Mouse (Mus musculus) forebrain, embryonic 14.5 days (tissue): ENCODE data around the gene 1600014C10Rik. TPM values are rescaled to one million over a fixed set of nuclear protein-coding genes. Genes with fewer than 3 reads are reported as not detected.

Experiments
- ATAC-seq: fragments of 200-750 bp; cut with Nextera tagmentation; 2 replicates; pipeline ENCODE4 v1.8.0; 2017; ENCODE audit warnings: mild to moderate bottlenecking, moderate library complexity
- DNase-seq: peaks from one replicate; pipeline ENCODE4 v3.0.0-alpha.2; 2015; ENCODE audit warnings: low spot score
- H3K27ac ChIP-seq: fragments of 300-500 bp; sonication (generic); 2 replicates; pipeline ENCODE4 v1.5.1; 2014; ENCODE audit warnings: low read depth, mild to moderate bottlenecking, control low read depth, low read length, moderate library complexity
- H3K27me3 ChIP-seq: fragments of 300-500 bp; sonication (generic); replicated peaks from 2 replicates; pipeline ENCODE4 v1.6.1; 2014; ENCODE audit warnings: low read length, control low read depth, mixed read lengths; ENCODE audit not compliant: control insufficient read depth, insufficient read depth
- H3K36me3 ChIP-seq: fragments of 300-500 bp; sonication (generic); 2 replicates; pipeline ENCODE4 v1.6.1; 2014; ENCODE audit warnings: low read length, control low read depth; ENCODE audit not compliant: control insufficient read depth, insufficient read depth
- H3K4me1 ChIP-seq: fragments of 300-500 bp; sonication (generic); 2 replicates; pipeline ENCODE4 v1.6.1; 2014; ENCODE audit warnings: antibody characterized with exemption, low read length, control low read depth; ENCODE audit not compliant: control insufficient read depth, insufficient read depth
- H3K4me2 ChIP-seq: fragments of 300-500 bp; sonication (generic); 2 replicates; pipeline ENCODE4 v1.6.1; 2014; ENCODE audit warnings: mild to moderate bottlenecking, control low read depth, low read length
- H3K4me3 ChIP-seq: fragments of 300-500 bp; sonication (generic); 2 replicates; pipeline ENCODE4 v1.5.1; 2014; ENCODE audit warnings: low read depth, low read length, control low read depth
- H3K9ac ChIP-seq: fragments of 300-500 bp; sonication (generic); 2 replicates; pipeline ENCODE4 v1.6.1; 2014; ENCODE audit warnings: mild to moderate bottlenecking, low read length, control low read depth, moderate library complexity
- H3K9me3 ChIP-seq: fragments of 300-500 bp; sonication (generic); replicated peaks from 2 replicates; pipeline ENCODE4 v1.6.1; 2016; ENCODE audit warnings: low read length, control low read depth, mixed read lengths; ENCODE audit not compliant: control insufficient read depth
- WGBS: fragments of 180-500 bp; shearing (Covaris S2); extraction: QIAGEN DNeasy Blood & Tissue Kit; methylation state at CpG from one replicate; pipeline ENCODE4 v1.1.7; 2014; 5-methylcytosine and 5-hydroxymethylcytosine counted together
- polyA plus RNA-seq: library from polyadenylated mRNA; unstranded; fragments of >200 nt; fragmentation: Nextera tagmentation; extraction: Ambion mirVana; gene quantifications from 2 replicates; pipeline ENCODE4 v1.2.1, GENCODE M21; 2014

Gene 1600014C10Rik
- polyA plus RNA-seq, 1 experiment from 2014 or later, result 18.4 TPM

DNA sequence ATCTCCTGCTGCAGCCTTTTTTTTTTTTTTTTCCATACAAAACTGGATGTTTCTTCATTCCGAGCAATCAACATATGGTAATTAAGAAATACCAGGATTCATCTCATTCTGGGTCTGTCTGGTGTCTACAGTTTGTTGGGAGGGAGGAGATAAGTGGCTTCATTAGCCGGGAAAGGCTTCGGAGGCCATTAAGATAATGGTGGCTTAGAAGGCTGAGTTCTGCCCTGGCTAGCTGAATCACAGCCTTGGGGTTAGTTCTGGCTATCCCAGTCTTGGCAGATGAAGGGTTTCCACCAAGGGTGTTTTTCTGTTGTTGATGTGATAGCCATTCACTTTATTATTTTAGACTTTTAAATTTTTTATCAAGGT, 18.3 kb downstream of the 1600014C10Rik start:
- ATAC-seq (peak; percentile 11; the same call in 1 of the 2 replicates), DNase-seq (no peak)
- WGBS, result 26% methylated on average over 3 of the region's 3 CpGs

DNA sequence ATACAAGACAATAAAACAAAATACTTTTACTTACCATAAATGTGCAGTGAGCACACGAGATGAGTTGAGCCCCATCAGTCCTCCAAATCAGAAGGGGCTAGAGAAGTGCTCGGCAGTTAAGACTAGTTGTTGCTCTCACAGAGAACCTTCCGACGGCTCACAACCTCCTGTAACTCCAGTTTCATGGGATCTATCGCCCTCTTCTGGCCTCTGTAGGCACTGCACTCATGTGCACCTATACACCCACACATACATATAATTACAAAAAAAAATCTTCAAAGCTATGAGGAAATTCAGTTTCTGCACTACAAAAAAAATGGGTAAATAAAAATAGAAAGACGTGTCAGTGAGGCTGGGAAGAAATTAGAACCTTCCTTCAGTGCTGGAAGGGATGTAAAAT, 21.3 kb downstream of the 1600014C10Rik start:
- no peak overlapping the region for H3K4me3 ChIP-seq
- no peaks in the 10 kb centered on the region for H3K27me3 ChIP-seq
- H3K36me3 ChIP-seq, result no peaks in the 10 kb centered on the region
- H3K9ac ChIP-seq, result no peak overlapping the region
- no peak for ATAC-seq
- H3K9me3 ChIP-seq, result no peaks in the 10 kb centered on the region
- H3K4me2 ChIP-seq, result no peak overlapping the region
- WGBS, result 89% methylated on average over 6 of the region's 6 CpGs
- no peak for DNase-seq
- peaks cover 3% of the 10 kb centered on the region; the same call in 1 of the 2 replicates for H3K4me1 ChIP-seq
- H3K27ac ChIP-seq, result no peak overlapping the region

More for the DNA sequence above, 18.3 kb downstream of the 1600014C10Rik start:
- H3K36me3 ChIP-seq, result no peaks in the 10 kb centered on the region
- H3K4me1 ChIP-seq, result peaks cover 3% of the 10 kb centered on the region; the same call in 1 of the 2 replicates
- no peak overlapping the region; the same call in 1 of the 2 replicates for H3K4me2 ChIP-seq
- no peak overlapping the region for H3K4me3 ChIP-seq
- 0 out of 2 replicates have a peak overlapping the region, but pooled peaks have one; percentile 67 for H3K27ac ChIP-seq
- no peaks in the 10 kb centered on the region for H3K9me3 ChIP-seq
- no peaks in the 10 kb centered on the region for H3K27me3 ChIP-seq
- H3K9ac ChIP-seq, result no peak overlapping the region

DNA sequence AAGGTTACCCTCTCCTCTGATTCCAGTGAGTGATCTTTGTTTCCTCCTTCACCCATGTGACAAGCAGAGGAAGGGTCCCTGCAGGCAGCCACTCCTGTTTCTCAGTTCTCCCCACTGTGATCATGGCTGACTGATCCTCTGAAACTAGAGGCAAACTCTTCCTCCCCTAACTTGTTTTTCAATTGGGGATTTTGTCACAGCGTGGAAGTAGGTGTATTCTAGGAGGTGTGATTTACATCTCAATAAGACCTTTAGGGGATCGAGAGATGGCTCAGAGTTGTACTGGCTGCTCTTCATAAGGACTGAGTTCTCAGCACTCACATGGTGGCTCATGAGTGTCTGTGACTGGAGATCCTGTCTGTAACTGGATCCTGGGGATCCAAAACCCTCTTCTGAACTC, 22.8 kb downstream of the 1600014C10Rik start:
- Histone ChIP-seq H3K4me3 (no peak overlapping the region), H3K36me3 (no peaks in the 10 kb centered on the region), H3K4me2 (no peak overlapping the region), H3K27me3 (no peaks in the 10 kb centered on the region), H3K9ac (no peak overlapping the region), H3K9me3 (no peaks in the 10 kb centered on the region), H3K4me1 (no peaks in the 10 kb centered on the region), H3K27ac (no peak overlapping the region)
- ATAC-seq, result no peak
- DNase-seq, result no peak
- WGBS, result 27% methylated on average over 2 of the region's 2 CpGs

DNA sequence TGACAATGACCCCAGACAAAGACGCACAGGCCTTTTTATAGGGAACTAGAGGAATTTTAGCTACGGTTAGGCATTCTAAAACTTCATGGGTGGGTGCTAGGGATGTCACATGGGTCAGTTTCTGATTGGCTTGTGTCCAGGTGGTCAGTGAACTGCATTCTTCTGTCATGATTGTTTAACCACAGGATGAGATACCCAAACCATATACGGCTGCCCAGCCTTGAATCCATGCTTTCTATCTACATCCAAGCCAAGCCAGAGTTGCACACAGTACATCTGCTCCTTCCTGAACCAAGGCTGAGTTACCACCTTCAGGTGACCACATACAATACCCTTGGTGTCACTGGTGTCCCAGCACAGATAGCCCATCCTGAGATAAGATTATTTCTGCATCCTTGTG, 23.5 kb downstream of the 1600014C10Rik start:
- Histone ChIP-seq H3K9me3 (no peaks in the 10 kb centered on the region), H3K9ac (no peak overlapping the region), H3K4me2 (no peak overlapping the region), H3K4me1 (no peaks in the 10 kb centered on the region), H3K4me3 (no peak overlapping the region), H3K27me3 (no peaks in the 10 kb centered on the region), H3K27ac (no peak overlapping the region), H3K36me3 (no peaks in the 10 kb centered on the region)
- DNase-seq, result no peak
- 82% methylated on average over 3 of the region's 3 CpGs for WGBS
- ATAC-seq, result no peak

DNA sequence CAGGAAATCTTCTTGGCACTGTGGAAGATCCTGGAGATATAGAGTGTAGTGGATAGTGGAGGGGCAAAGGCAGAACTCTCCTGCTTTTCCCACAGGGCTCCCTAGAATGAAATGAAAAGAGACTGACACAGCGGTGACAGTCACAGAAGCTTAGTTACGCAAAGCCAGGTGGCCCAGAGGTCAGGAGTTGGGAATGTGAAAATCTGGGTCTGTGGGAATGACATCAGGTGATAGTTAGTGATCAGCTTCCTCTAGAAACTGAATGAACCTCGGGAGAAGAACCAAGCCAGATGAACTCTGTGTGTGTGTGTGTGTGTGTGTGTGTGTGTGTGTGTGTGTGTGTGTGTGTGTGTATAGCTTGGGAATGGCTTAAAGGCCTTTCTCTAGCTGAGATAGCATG, 26.0 kb downstream of the 1600014C10Rik start:
- H3K4me3 ChIP-seq, result no peak overlapping the region
- H3K36me3 ChIP-seq, result no peaks in the 10 kb centered on the region
- 77% methylated on average over 3 of the region's 3 CpGs for WGBS
- H3K27ac ChIP-seq, result no peak overlapping the region
- ATAC-seq (no peak), DNase-seq (no peak)
- no peak overlapping the region for H3K4me2 ChIP-seq
- H3K9me3 ChIP-seq, result no peaks in the 10 kb centered on the region
- H3K9ac ChIP-seq, result no peak overlapping the region
- no peaks in the 10 kb centered on the region for H3K27me3 ChIP-seq
- H3K4me1 ChIP-seq, result no peaks in the 10 kb centered on the region

DNA sequence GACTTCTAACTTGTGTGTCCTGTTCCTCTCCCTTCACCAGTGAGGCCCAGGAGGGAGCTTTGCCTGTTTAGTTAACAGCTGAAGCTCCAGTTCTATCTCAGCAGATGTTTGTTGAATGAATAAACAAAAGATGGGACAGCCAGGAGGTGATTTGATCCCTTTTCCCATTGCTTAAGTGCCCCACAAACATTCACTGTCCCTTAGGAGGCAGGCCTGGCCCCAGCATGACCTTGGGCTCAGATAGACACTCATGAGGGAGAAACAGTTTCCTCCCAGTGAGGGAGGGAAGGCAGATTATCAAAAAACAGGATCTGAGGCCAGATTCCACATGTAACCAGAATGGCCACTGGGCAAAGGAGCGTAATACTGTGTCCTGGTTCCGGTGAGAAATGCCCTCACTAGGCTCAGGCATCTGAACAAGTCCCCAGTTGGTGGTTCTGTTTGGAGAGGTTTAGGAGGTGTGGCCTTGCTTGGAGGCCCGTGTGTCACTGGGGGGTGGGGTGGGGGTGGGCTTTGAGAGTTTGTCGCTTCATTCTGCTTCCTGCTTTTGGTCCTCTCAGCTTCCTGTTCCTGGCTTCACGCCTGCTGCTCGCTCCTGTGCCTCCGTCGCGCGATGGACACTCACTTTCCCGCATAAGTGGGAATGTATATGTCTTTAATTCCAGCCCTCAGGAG, 26.6 kb downstream of the 1600014C10Rik start:
- H3K27ac ChIP-seq, result no peak overlapping the region
- H3K27me3 ChIP-seq, result no peaks in the 10 kb centered on the region
- H3K9me3 ChIP-seq, result no peaks in the 10 kb centered on the region
- H3K9ac ChIP-seq, result no peak overlapping the region
- H3K4me2 ChIP-seq, result no peak overlapping the region
- WGBS, result 79% methylated on average over 11 of the region's 11 CpGs
- DNase-seq (no peak), ATAC-seq (no peak)
- no peak overlapping the region for H3K4me3 ChIP-seq
- no peaks in the 10 kb centered on the region for H3K36me3 ChIP-seq
- H3K4me1 ChIP-seq, result no peaks in the 10 kb centered on the region

DNA sequence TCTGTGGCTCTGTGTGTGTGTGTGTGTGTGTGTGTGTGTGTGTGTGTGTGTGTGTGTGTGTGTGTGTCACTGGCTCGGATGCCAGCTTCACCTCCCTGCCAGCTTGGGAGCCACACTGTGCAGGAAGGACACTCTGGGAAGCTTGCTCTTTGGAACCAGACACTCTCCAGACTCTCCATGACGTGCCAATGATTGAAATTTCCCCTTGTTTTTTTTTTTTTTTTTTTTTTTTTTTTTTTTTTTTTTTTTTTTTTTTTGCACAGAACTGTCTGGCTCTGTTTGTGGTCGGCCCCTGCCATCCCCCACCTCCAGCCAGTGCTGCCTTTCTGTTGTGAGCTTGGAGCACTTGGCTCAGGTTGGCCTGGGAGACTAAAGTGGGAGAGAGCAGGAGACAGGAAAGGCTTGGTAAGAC, 29.6 kb downstream of the 1600014C10Rik start:
- Histone ChIP-seq H3K4me3 (no peak overlapping the region), H3K9me3 (no peaks in the 10 kb centered on the region), H3K27ac (no peak overlapping the region), H3K9ac (no peak overlapping the region), H3K27me3 (no peaks in the 10 kb centered on the region), H3K4me2 (no peak overlapping the region), H3K36me3 (no peaks in the 10 kb centered on the region), H3K4me1 (no peaks in the 10 kb centered on the region)
- DNase-seq (no peak), ATAC-seq (no peak)
- 63% methylated on average over 2 of the region's 3 CpGs for WGBS

DNA sequence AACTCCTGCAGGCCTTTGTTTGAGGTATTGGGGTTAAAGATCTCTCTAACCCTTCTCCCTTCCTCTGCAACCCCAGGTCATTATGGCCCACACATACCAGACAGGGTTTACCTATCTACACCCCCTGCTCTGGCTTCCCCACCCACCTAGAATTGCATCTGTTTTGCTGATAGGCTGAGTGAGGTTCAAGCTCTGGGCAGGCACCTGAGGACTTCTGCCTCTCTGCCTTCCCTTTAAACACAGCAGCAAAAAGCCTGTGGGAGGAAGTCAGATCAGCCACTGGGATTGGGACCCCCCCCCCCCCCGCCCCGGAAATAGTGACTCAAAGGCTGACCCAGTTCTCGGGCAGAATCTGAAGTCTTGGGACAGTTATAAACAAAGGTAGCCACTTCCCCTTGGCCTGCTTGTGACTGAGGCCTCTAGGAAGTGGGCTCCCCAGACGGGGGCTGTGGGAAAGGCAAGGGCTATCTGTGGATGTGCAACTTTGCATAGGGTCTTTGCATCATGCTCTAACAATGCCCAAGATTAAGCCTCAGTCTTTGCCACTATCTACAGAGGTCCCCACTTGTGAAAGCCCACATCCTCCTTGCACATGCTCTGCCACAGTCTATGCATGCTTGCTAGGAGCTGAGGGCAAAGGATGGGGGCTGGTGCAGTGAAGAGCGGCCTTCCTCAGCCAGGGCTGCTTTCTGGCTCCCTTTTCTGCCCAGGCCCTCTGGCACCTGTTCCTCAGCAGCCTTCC, 31.6 kb downstream of the 1600014C10Rik start:
- ATAC-seq, result no peak
- H3K9me3 ChIP-seq, result no peaks in the 10 kb centered on the region
- no peaks in the 10 kb centered on the region for H3K4me1 ChIP-seq
- H3K27me3 ChIP-seq, result no peaks in the 10 kb centered on the region
- H3K27ac ChIP-seq, result no peak overlapping the region
- no peak overlapping the region for H3K4me2 ChIP-seq
- no peaks in the 10 kb centered on the region for H3K36me3 ChIP-seq
- DNase-seq, result no peak
- no peak overlapping the region for H3K4me3 ChIP-seq
- no peak overlapping the region for H3K9ac ChIP-seq
- WGBS, result 80% methylated on average over 5 of the region's 5 CpGs

DNA sequence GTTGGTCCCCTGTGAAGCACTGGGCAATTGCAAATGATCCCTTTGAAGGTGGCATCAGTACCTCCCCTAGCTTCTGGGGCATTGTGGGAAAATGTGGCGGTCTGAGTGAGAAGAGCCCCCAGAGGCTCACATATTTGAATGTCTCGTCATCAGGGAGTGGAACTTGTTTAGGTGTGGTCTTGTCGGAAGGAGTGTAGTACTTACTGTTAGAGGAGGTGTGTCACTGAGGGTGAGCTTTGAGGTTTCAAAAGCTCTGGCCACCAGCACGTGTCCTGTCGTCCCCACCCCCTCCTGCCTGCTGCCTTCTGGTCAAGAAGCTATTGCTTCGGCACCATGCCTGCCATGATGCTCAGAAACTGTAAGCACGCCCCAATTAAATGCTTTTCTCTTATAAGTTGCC, 32.3 kb downstream of the 1600014C10Rik start:
- Histone ChIP-seq H3K27ac (no peak overlapping the region), H3K36me3 (no peaks in the 10 kb centered on the region), H3K4me1 (no peaks in the 10 kb centered on the region), H3K9ac (no peak overlapping the region), H3K4me3 (no peak overlapping the region), H3K9me3 (no peaks in the 10 kb centered on the region), H3K27me3 (no peaks in the 10 kb centered on the region), H3K4me2 (no peak overlapping the region)
- 84% methylated on average over 7 of the region's 7 CpGs for WGBS
- DNase-seq, result no peak
- no peak for ATAC-seq
